Mouse (Mus musculus): ENCODE measurements around the gene Pdlim5. TPM values are rescaled to one million over a fixed set of nuclear protein-coding genes. Genes with fewer than 3 reads are reported as not detected.
A peak's percentile ranks its signal among the peaks of the same experiment; 100 is the strongest.
"Not testable (repeated sequence)": the region's sequence is repeated elsewhere in the genome, so short reads cannot be mapped to it uniquely, and the experiment has no call there.

Pdlim5 gene
- polyA plus RNA-seq (2014; fragmentation: Nextera tagmentation; extraction: Ambion mirVana) = 31.1 and 51.4 TPM in 2 replicates

GRCm38 (mm10) chr3:142395520-142396193, at the start of gene Pdlim5:
Gene Pdlim5, minus strand, starts transcription at chr3:142395696.
- Histone ChIP-seq H3K4me3 (ENCODE audit: low read length) (peak within 1 kb of the TSS; percentile 79), H3K9ac (ENCODE audit: low read depth, low read length) (peak within 1 kb of the TSS; percentile 84), H3K27ac (ENCODE audit: low read depth, low read length) (peak within 1 kb of the TSS; percentile 80), H3K9me3 (ENCODE audit: control insufficient read depth, low read length) (no peaks in the 10 kb centered on the region), H3K4me1 (ENCODE audit: control insufficient read depth, insufficient read depth, low read length) (no peaks in the 10 kb centered on the region), H3K36me3 (ENCODE audit: control insufficient read depth, insufficient read depth, low read length) (no peaks in the 10 kb centered on the region; the same call in 1 of the 2 replicates), H3K27me3 (ENCODE audit: control insufficient read depth, insufficient read depth, low read length) (no peaks in the 10 kb centered on the region), H3K4me2 (replicated peaks; ENCODE audit: low read depth, low read length) (peak within 1 kb of the TSS; percentile 67)
- under 1% methylated on average over 46 of the region's 46 CpGs for WGBS
- peak; percentile 100 for ATAC-seq (ENCODE audit: low FRiP score, low TSS enrichment)

DNA sequence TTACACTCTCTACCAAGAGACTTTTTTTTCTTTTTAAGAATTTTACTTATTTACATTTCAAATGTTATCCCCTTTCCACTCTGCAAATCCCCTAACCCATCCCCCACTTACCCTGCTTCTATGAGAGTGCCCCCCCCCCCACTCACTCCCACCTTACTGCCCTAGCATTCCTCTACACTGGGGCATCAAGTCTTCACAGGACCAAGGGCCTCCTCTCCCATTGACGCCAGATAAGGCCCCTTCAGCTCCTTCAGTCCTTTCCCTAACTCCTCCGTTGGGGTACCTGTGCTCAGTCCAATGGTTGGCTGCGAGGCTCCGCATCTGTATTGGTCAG, 48.2 kb upstream of the Pdlim5 start:
- H3K4me1 ChIP-seq (ENCODE audit: control insufficient read depth, insufficient read depth, low read length) = peaks cover 20% of the 10 kb centered on the region
- ATAC-seq (ENCODE audit: low FRiP score, low TSS enrichment) = 0 out of 2 replicates have a peak, but pooled peaks have one; percentile 2
- H3K27me3 ChIP-seq (ENCODE audit: control insufficient read depth, insufficient read depth, low read length) = no peaks in the 10 kb centered on the region
- no peak overlapping the region for H3K4me3 ChIP-seq (ENCODE audit: low read length)
- H3K27ac ChIP-seq (ENCODE audit: low read depth, low read length) = no peak overlapping the region
- H3K9ac ChIP-seq (ENCODE audit: low read depth, low read length) = no peak overlapping the region
- no peaks in the 10 kb centered on the region for H3K9me3 ChIP-seq (ENCODE audit: control insufficient read depth, low read length)
- H3K36me3 ChIP-seq (ENCODE audit: control insufficient read depth, insufficient read depth, low read length) = no peaks in the 10 kb centered on the region
- WGBS = 48% methylated on average over 4 of the region's 4 CpGs
- no peak overlapping the region for H3K4me2 ChIP-seq (replicated peaks; ENCODE audit: low read depth, low read length)

GRCm38 (mm10) chr3:142443006-142443709, 47.7 kb upstream of the Pdlim5 start:
- WGBS = 11% methylated on average over 12 of the region's 12 CpGs
- Histone ChIP-seq H3K27me3 (ENCODE audit: control insufficient read depth, insufficient read depth, low read length) (no peaks in the 10 kb centered on the region), H3K9ac (ENCODE audit: low read depth, low read length) (no peak overlapping the region), H3K4me3 (ENCODE audit: low read length) (no peak overlapping the region), H3K4me2 (replicated peaks; ENCODE audit: low read depth, low read length) (no peak overlapping the region; the same call in 1 of the 2 replicates), H3K9me3 (ENCODE audit: control insufficient read depth, low read length) (no peaks in the 10 kb centered on the region), H3K27ac (ENCODE audit: low read depth, low read length) (no peak overlapping the region), H3K36me3 (ENCODE audit: control insufficient read depth, insufficient read depth, low read length) (no peaks in the 10 kb centered on the region), H3K4me1 (ENCODE audit: control insufficient read depth, insufficient read depth, low read length) (peaks cover 22% of the 10 kb centered on the region)
- ATAC-seq (ENCODE audit: low FRiP score, low TSS enrichment) = 0 out of 2 replicates have a peak, but pooled peaks have one; percentile 7

DNA sequence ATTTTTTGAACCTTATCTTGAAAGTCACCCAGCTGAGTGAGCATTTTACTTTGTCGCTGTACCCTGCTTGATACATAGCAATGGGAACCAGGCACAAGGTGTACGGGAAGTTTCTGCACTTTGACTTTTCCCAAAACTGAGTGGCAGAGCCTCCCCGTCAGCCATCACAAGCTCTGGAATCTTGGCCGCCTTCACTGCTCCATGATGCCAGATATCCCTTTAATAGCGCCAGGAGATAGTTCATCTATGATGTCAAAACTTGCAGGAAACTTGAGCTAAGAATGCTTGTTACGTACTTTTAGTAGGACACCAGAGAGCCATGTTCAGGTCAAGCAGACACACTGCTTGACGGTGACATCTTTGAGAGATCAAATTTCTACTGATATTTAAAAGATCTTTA, 46.7 kb upstream of the Pdlim5 start:
- WGBS = 59% methylated on average over 7 of the region's 7 CpGs

DNA sequence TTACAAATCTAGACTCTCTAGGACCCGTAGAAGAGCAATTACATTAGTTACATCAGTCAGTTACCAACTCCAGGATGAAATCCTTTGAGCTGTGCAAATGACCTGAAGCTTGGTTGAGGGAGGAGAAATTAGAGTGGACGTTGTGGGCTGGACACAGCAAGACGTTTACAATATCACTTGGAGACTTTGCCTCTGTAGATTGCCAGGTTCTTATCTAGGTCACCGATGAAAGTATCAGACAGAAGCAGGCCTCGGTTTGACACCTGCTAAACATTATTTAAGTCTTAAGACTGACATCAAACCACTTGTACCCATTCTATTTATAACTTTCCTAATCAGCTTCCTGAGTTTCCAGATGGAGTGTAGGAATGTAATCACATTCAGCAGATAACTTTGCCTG, 45.6 kb upstream of the Pdlim5 start:
- Histone ChIP-seq H3K27me3 (ENCODE audit: control insufficient read depth, insufficient read depth, low read length) (no peaks in the 10 kb centered on the region), H3K9me3 (ENCODE audit: control insufficient read depth, low read length) (no peaks in the 10 kb centered on the region), H3K27ac (ENCODE audit: low read depth, low read length) (no peak overlapping the region), H3K4me1 (ENCODE audit: control insufficient read depth, insufficient read depth, low read length) (peaks cover 36% of the 10 kb centered on the region), H3K4me3 (ENCODE audit: low read length) (no peak overlapping the region), H3K36me3 (ENCODE audit: control insufficient read depth, insufficient read depth, low read length) (no peaks in the 10 kb centered on the region), H3K9ac (ENCODE audit: low read depth, low read length) (no peak overlapping the region), H3K4me2 (replicated peaks; ENCODE audit: low read depth, low read length) (no peak overlapping the region)
- WGBS = 63% methylated on average over 5 of the region's 5 CpGs
- ATAC-seq (ENCODE audit: low FRiP score, low TSS enrichment) = no peak

More for the DNA sequence above, 46.7 kb upstream of the Pdlim5 start:
- Histone ChIP-seq H3K4me2 (replicated peaks; ENCODE audit: low read depth, low read length) (no peak overlapping the region), H3K4me3 (ENCODE audit: low read length) (no peak overlapping the region), H3K27me3 (ENCODE audit: control insufficient read depth, insufficient read depth, low read length) (no peaks in the 10 kb centered on the region), H3K9me3 (ENCODE audit: control insufficient read depth, low read length) (no peaks in the 10 kb centered on the region), H3K36me3 (ENCODE audit: control insufficient read depth, insufficient read depth, low read length) (no peaks in the 10 kb centered on the region), H3K4me1 (ENCODE audit: control insufficient read depth, insufficient read depth, low read length) (peaks cover 31% of the 10 kb centered on the region), H3K27ac (ENCODE audit: low read depth, low read length) (no peak overlapping the region), H3K9ac (ENCODE audit: low read depth, low read length) (no peak overlapping the region)
- no peak for ATAC-seq (ENCODE audit: low FRiP score, low TSS enrichment)

- H3K4me2 ChIP-seq (replicated peaks; ENCODE audit: low read depth, low read length) = no peak overlapping the region
- no peaks in the 10 kb centered on the region for H3K9me3 ChIP-seq (ENCODE audit: control insufficient read depth, low read length)
- ATAC-seq (ENCODE audit: low FRiP score, low TSS enrichment) = no peak
- no peak overlapping the region; the same call in 1 of the 2 replicates for H3K27ac ChIP-seq (ENCODE audit: low read depth, low read length)
- H3K9ac ChIP-seq (ENCODE audit: low read depth, low read length) = no peak overlapping the region
- WGBS = 41% methylated on average over 4 of the region's 4 CpGs
- no peaks in the 10 kb centered on the region for H3K36me3 ChIP-seq (ENCODE audit: control insufficient read depth, insufficient read depth, low read length)
- H3K27me3 ChIP-seq (ENCODE audit: control insufficient read depth, insufficient read depth, low read length) = no peaks in the 10 kb centered on the region
- H3K4me3 ChIP-seq (ENCODE audit: low read length) = no peak overlapping the region
- H3K4me1 ChIP-seq (ENCODE audit: control insufficient read depth, insufficient read depth, low read length) = peaks cover 36% of the 10 kb centered on the region
Observed at GRCm38 (mm10) chr3:142440191-142440590, 44.7 kb upstream of the Pdlim5 start.

- Histone ChIP-seq H3K4me3 (ENCODE audit: low read length) (no peak overlapping the region), H3K27me3 (ENCODE audit: control insufficient read depth, insufficient read depth, low read length) (no peaks in the 10 kb centered on the region), H3K9ac (ENCODE audit: low read depth, low read length) (no peak overlapping the region), H3K9me3 (ENCODE audit: control insufficient read depth, low read length) (no peaks in the 10 kb centered on the region), H3K4me2 (replicated peaks; ENCODE audit: low read depth, low read length) (peak overlapping the region; percentile 15; the same call in 1 of the 2 replicates), H3K4me1 (ENCODE audit: control insufficient read depth, insufficient read depth, low read length) (peaks cover 36% of the 10 kb centered on the region), H3K27ac (ENCODE audit: low read depth, low read length) (peak overlapping the region; percentile 38; the same call in 1 of the 2 replicates), H3K36me3 (ENCODE audit: control insufficient read depth, insufficient read depth, low read length) (no peaks in the 10 kb centered on the region)
- peak; percentile 82 for ATAC-seq (ENCODE audit: low FRiP score, low TSS enrichment)
- WGBS = 9% methylated on average over 7 of the region's 7 CpGs
Observed at GRCm38 (mm10) chr3:142439591-142440093, 44.1 kb upstream of the Pdlim5 start.

DNA sequence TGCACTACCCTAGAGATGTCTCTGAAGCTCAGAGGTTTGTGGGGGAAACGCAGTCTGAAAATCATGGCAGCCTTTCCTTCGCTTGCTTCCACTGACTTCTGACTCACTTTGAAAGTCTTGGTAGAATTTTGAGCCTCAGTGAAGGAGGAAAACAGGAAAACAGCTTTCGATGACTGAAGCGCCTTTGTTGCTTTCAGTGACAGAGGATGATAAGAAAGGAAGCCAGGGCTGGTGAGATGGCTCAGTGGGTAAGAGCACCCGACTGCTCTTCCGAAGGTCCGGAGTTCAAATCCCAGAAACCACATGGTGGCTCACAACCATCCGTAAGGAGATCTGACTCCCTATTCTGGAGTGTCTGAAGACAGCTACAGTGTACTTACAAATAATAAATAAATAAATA, 43.1 kb upstream of the Pdlim5 start:
- not testable (repeated sequence) for ATAC-seq (ENCODE audit: low FRiP score, low TSS enrichment)

DNA sequence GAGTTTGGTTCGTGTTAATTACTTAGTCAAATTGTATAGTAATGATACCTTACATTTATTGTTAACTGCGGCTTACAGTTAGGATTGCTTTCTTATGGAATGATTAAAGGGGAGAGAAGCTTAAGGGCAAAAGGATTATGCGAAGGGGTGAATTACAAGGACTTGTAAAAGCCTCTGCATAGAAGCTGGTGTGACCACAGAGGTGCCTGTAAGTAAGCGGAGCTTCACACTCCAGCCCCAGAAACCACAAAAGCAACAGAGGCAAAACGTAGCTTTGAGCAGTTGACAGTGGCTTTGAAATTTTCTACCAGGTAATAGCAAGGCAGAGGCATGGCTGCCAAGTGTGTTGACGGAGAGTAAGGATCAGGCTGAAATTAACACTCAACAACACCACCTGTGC, 41.3 kb upstream of the Pdlim5 start:
- WGBS = 33% methylated on average over 6 of the region's 6 CpGs
- Histone ChIP-seq H3K9me3 (ENCODE audit: control insufficient read depth, low read length) (no peaks in the 10 kb centered on the region), H3K4me2 (replicated peaks; ENCODE audit: low read depth, low read length) (no peak overlapping the region)

More for the DNA sequence above, 43.1 kb upstream of the Pdlim5 start:
- H3K27ac ChIP-seq (ENCODE audit: low read depth, low read length); H3K27me3 ChIP-seq (ENCODE audit: control insufficient read depth, insufficient read depth, low read length); H3K4me3 ChIP-seq (ENCODE audit: low read length); H3K4me2 ChIP-seq (replicated peaks; ENCODE audit: low read depth, low read length); H3K9me3 ChIP-seq (ENCODE audit: control insufficient read depth, low read length); H3K36me3 ChIP-seq (ENCODE audit: control insufficient read depth, insufficient read depth, low read length); H3K9ac ChIP-seq (ENCODE audit: low read depth, low read length): not testable (repeated sequence)
- peaks cover 36% of the 10 kb centered on the region for H3K4me1 ChIP-seq (ENCODE audit: control insufficient read depth, insufficient read depth, low read length)
- WGBS = 92% methylated on average over 8 of the region's 8 CpGs

More for the DNA sequence above, 41.3 kb upstream of the Pdlim5 start:
- no peaks in the 10 kb centered on the region for H3K27me3 ChIP-seq (ENCODE audit: control insufficient read depth, insufficient read depth, low read length)
- H3K36me3 ChIP-seq (ENCODE audit: control insufficient read depth, insufficient read depth, low read length) = no peaks in the 10 kb centered on the region
- no peak overlapping the region for H3K9ac ChIP-seq (ENCODE audit: low read depth, low read length)
- H3K4me3 ChIP-seq (ENCODE audit: low read length) = no peak overlapping the region
- peaks cover 32% of the 10 kb centered on the region for H3K4me1 ChIP-seq (ENCODE audit: control insufficient read depth, insufficient read depth, low read length)
- ATAC-seq (ENCODE audit: low FRiP score, low TSS enrichment) = no peak
- H3K27ac ChIP-seq (ENCODE audit: low read depth, low read length) = no peak overlapping the region

Data from kidney, embryonic 14.5 days (tissue).